ENCODE assay signal across 9 mouse cellular contexts in the genomic region with DNA sequence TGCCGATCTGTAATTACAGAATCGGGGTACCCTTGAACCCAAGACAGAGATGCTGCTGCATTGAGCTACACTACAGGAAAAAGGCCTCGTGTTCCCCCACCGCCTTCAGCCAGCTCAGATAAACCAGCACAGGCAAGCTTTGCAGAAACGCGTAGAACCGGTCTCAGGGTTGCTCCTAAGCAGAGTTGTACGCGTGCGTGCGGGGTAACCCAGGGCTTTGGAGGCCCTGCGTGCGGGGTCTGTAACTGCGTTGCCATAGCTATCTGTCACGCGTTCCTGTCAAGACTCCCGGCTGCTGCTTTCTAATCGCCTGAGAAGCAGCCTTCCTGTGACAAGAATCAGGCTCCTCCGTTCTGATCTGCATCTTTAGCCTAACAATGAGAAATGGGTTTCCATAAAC.
DNase-seq lines count a peak whose midpoint lies in the region; ATAC-seq and TF ChIP-seq lines count a peak whose summit lies in the region.
"Had no signal": no experiment of that assay in that cellular context is flagged by ENCODE, and none has a peak within 500 bp of the region (broad histone marks: within the 10 kb centered on the region; RNA-seq: fewer than 3 reads in every experiment).

No protein-coding gene starts in this region.

- peak; percentile 50 for DNase-seq in lung, embryonic 14.5 days
- DNase-seq in lung, adult 18-20 months = no peak
- no peak for DNase-seq in B cell, adult 2 months
- DNase-seq in cerebellum, adult 8-10 months = no peak

- no peak for TF ChIP-seq CTCF in lung, embryonic 14.5 days (IDR thresholded peaks at IDR 0.05; ENCODE audit: low read depth)

- no peaks in the 10 kb centered on the region for H3K9me3 ChIP-seq in lung, embryonic 14.5 days (ENCODE audit: low read depth, low read length)
- no peaks in the 10 kb centered on the region for H3K9me3 ChIP-seq in embryonic facial prominence, embryonic 13.5 days
- H3K9me3 ChIP-seq in hindbrain, embryonic 15.5 days = no peaks in the 10 kb centered on the region
- H3K9me3 ChIP-seq in stomach, embryonic 16.5 days (replicated peaks; ENCODE audit: control insufficient read depth, low read length) = no peaks in the 10 kb centered on the region

- 6% methylated on average over 19 of the region's 19 CpGs for WGBS in lung, embryonic 14.5 days
- 5% methylated on average over 19 of the region's 19 CpGs for WGBS in embryonic facial prominence, embryonic 13.5 days
- WGBS in hindbrain, embryonic 15.5 days = 4% methylated on average over 19 of the region's 19 CpGs
- 6% methylated on average over 19 of the region's 19 CpGs for WGBS in stomach, embryonic 16.5 days

- peaks cover 11% of the 10 kb centered on the region for H3K4me1 ChIP-seq in lung, embryonic 14.5 days (ENCODE audit: insufficient read depth)
- H3K4me1 ChIP-seq in embryonic facial prominence, embryonic 13.5 days = peaks cover 16% of the 10 kb centered on the region
- H3K4me1 ChIP-seq in hindbrain, embryonic 15.5 days (replicated peaks) = peaks cover 19% of the 10 kb centered on the region
- H3K4me1 ChIP-seq in stomach, embryonic 16.5 days (ENCODE audit: control insufficient read depth, insufficient read depth, low read length) = peaks cover 10% of the 10 kb centered on the region

- H3K4me2 ChIP-seq in lung, embryonic 14.5 days = peak overlapping the region; percentile 54
- H3K4me2 ChIP-seq in embryonic facial prominence, embryonic 13.5 days = peak overlapping the region; percentile 53
- H3K4me2 ChIP-seq in hindbrain, embryonic 15.5 days = peak overlapping the region; percentile 47
- H3K4me2 ChIP-seq in stomach, embryonic 16.5 days (ENCODE audit: low read depth, low read length) = peak overlapping the region; percentile 43

- H3K9ac ChIP-seq in lung, embryonic 14.5 days = no peak overlapping the region
- 0 out of 2 replicates have a peak overlapping the region, but pooled peaks have one; percentile 36 for H3K9ac ChIP-seq in embryonic facial prominence, embryonic 13.5 days
- peak overlapping the region; percentile 15; the same call in 1 of the 2 replicates for H3K9ac ChIP-seq in hindbrain, embryonic 15.5 days
- H3K9ac ChIP-seq in stomach, embryonic 16.5 days (ENCODE audit: low read length) = peak overlapping the region; percentile 11; the same call in 1 of the 2 replicates

- peak; percentile 33; the same call in 1 of the 2 replicates for ATAC-seq in lung, embryonic 14.5 days (ENCODE audit: insufficient read depth)
- ATAC-seq in embryonic facial prominence, embryonic 13.5 days (ENCODE audit: insufficient number of reproducible peaks, insufficient read depth, low FRiP score, low TSS enrichment, low read depth) = no peak
- ATAC-seq in hindbrain, embryonic 15.5 days (ENCODE audit: low FRiP score, low read depth) = no peak
- peak; percentile 5; the same call in 1 of the 2 replicates for ATAC-seq in megakaryocyte progenitor cell, adult 5-6 weeks (replicated peaks; ENCODE audit: poor library complexity)
- no peak for ATAC-seq in stomach, embryonic 16.5 days (ENCODE audit: insufficient read depth, low FRiP score)

- peaks cover 46% of the 10 kb centered on the region for H3K27me3 ChIP-seq in lung, embryonic 14.5 days (ENCODE audit: insufficient read depth, low read length)
- H3K27me3 ChIP-seq in embryonic facial prominence, embryonic 13.5 days = peaks cover 46% of the 10 kb centered on the region
- no peaks in the 10 kb centered on the region; the same call in 1 of the 2 replicates for H3K27me3 ChIP-seq in hindbrain, embryonic 15.5 days
- peaks cover 25% of the 10 kb centered on the region for H3K27me3 ChIP-seq in stomach, embryonic 16.5 days (ENCODE audit: control insufficient read depth, insufficient read depth, low read length)

- peak overlapping the region; percentile 11; the same call in 1 of the 2 replicates for H3K4me3 ChIP-seq in lung, embryonic 14.5 days (ENCODE audit: low read depth, low read length)
- peak overlapping the region; percentile 20 for H3K4me3 ChIP-seq in embryonic facial prominence, embryonic 13.5 days
- H3K4me3 ChIP-seq in hindbrain, embryonic 15.5 days = peak overlapping the region; percentile 17
- peak overlapping the region; percentile 19 for H3K4me3 ChIP-seq in stomach, embryonic 16.5 days (replicated peaks; ENCODE audit: low read length)

- H3K27ac ChIP-seq in lung, embryonic 14.5 days (ENCODE audit: low read depth) = no peak overlapping the region
- no peak overlapping the region for H3K27ac ChIP-seq in embryonic facial prominence, embryonic 13.5 days
- peak overlapping the region; percentile 7; the same call in 1 of the 2 replicates for H3K27ac ChIP-seq in hindbrain, embryonic 15.5 days (replicated peaks)
- no peak overlapping the region for H3K27ac ChIP-seq in stomach, embryonic 16.5 days (ENCODE audit: low read length)
- H3K27ac ChIP-seq: macrophage had no signal

- H3K36me3 ChIP-seq in lung, embryonic 14.5 days (ENCODE audit: insufficient read depth) = no peaks in the 10 kb centered on the region
- no peaks in the 10 kb centered on the region for H3K36me3 ChIP-seq in embryonic facial prominence, embryonic 13.5 days
- no peaks in the 10 kb centered on the region for H3K36me3 ChIP-seq in hindbrain, embryonic 15.5 days
- no peaks in the 10 kb centered on the region for H3K36me3 ChIP-seq in stomach, embryonic 16.5 days (ENCODE audit: control insufficient read depth, insufficient read depth, low read length)

Comparison
In these comparisons a context has a peak if more than half of its experiments do, and no peak if none do; other contexts are left out.
1. ATAC-seq: peak in lung, embryonic 14.5 days (single experiment) and megakaryocyte progenitor cell, adult 5-6 weeks (single experiment); none in embryonic facial prominence, embryonic 13.5 days (single experiment), hindbrain, embryonic 15.5 days (single experiment) and stomach, embryonic 16.5 days (single experiment).
2. Peak in every context shown above with its lines, with median percentiles within 50 percentile points of each other: H3K4me2 ChIP-seq and H3K4me3 ChIP-seq.